Mouse (Mus musculus) midbrain, embryonic 15.5 days (tissue): ENCODE measurements around the gene Tas2r106. TPM values are rescaled to one million over a fixed set of nuclear protein-coding genes. Genes with fewer than 3 reads are reported as not detected.

ENCODE experiments used
- ATAC-seq: fragments of 200-750 bp; cut with Nextera tagmentation; replicated peaks from 2 replicates; pipeline ENCODE4 v1.8.0; 2017; ENCODE audit warnings: moderate TSS enrichment
- H3K27ac ChIP-seq: fragments of 300-500 bp; sonication (generic); 2 replicates; pipeline ENCODE4 v1.5.1; 2015; ENCODE audit warnings: mild to moderate bottlenecking, inconsistent platforms
- H3K27me3 ChIP-seq: fragments of 300-500 bp; sonication (generic); replicated peaks from 2 replicates; pipeline ENCODE4 v1.6.1; 2015; ENCODE audit warnings: inconsistent platforms
- H3K36me3 ChIP-seq: fragments of 300-500 bp; sonication (generic); replicated peaks from 2 replicates; pipeline ENCODE4 v1.6.1; 2015; ENCODE audit warnings: inconsistent platforms
- H3K4me1 ChIP-seq: fragments of 300-500 bp; sonication (generic); 2 replicates; pipeline ENCODE4 v1.6.1; 2015; ENCODE audit warnings: inconsistent platforms
- H3K4me2 ChIP-seq: fragments of 300-500 bp; sonication (generic); 2 replicates; pipeline ENCODE4 v1.6.1; 2015; ENCODE audit warnings: inconsistent platforms, mild to moderate bottlenecking, moderate library complexity
- H3K4me3 ChIP-seq: fragments of 300-500 bp; sonication (generic); 2 replicates; pipeline ENCODE4 v1.5.1; 2015; ENCODE audit warnings: mild to moderate bottlenecking, inconsistent platforms
- H3K9ac ChIP-seq: fragments of 300-500 bp; sonication (generic); 2 replicates; pipeline ENCODE4 v1.6.1; 2015; ENCODE audit warnings: mild to moderate bottlenecking, inconsistent platforms
- H3K9me3 ChIP-seq: fragments of 300-500 bp; sonication (generic); 2 replicates; pipeline ENCODE4 v1.6.1; 2016; ENCODE audit warnings: inconsistent platforms
- WGBS: fragments of 180-500 bp; shearing (Covaris S2); methylation state at CpG from one replicate; pipeline ENCODE4 v1.1.7; 2015; ENCODE audit warnings: mixed read lengths; 5-methylcytosine and 5-hydroxymethylcytosine counted together
- polyA plus RNA-seq: library from polyadenylated mRNA; unstranded; fragments of >200 nt; fragmentation: Nextera tagmentation; extraction: Ambion mirVana; gene quantifications from 2 replicates; pipeline ENCODE4 v1.2.1, GENCODE M21; 2015

Gene Tas2r106
- not detected in 2 replicates for polyA plus RNA-seq

DNA sequence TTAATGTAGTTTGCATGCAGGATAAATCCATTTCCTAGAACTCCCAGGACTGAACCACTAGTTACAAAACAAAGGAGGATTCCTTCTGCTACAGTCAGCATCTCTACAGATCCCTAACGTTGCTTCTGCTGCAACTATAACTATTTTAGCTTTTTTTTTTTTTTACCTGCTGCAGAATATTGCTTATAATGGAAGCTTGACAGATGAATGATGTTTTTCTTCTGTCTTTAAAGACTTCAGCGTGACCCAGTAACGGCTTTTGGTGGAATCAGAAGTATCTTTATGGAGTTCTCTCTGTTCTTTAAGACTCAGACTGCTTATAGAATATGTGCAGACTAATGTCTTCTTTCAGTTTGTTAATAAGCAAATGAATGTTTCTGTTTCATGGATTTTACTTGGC, at the start of gene Tas2r106:
Tas2r106 (minus strand) TSS at position 101 of the 400 bp plus-strand sequence.
- ATAC-seq = no peak
- Histone ChIP-seq H3K4me3 (no peak within 1 kb of the TSS), H3K4me1 (no peaks in the 10 kb centered on the region), H3K4me2 (no peak within 1 kb of the TSS), H3K9ac (no peak within 1 kb of the TSS), H3K9me3 (peaks cover 13% of the 10 kb centered on the region; the same call in 1 of the 2 replicates), H3K27ac (no peak within 1 kb of the TSS), H3K36me3 (no peaks in the 10 kb centered on the region), H3K27me3 (no peaks in the 10 kb centered on the region)
- WGBS = 76% methylated on average over 3 of the region's 3 CpGs

DNA sequence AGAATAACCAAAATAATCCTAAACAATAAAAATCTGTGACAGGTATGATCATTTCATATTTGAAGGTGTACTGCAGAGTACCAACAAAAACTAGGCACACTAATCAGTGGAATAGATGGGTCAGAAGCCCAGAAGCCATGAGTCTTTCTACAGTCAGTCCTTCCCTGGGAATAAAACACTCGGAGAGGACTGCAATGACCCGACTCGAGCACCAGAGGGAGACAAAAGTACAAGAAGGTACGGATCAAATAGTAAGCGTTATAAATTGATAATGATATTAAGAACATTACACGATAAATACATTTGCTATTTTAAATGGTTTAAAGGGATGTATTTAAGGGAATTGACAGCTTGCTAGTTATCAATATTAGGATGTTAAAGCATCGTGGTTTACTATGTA, 34.1 kb upstream of the Tas2r106 start:
- 0 out of 2 replicates have a peak, but pooled peaks cover 4% of the 10 kb centered on the region for H3K9me3 ChIP-seq
- no peak overlapping the region for H3K27ac ChIP-seq
- H3K4me1 ChIP-seq = no peaks in the 10 kb centered on the region
- H3K4me3 ChIP-seq = no peak overlapping the region
- no peak overlapping the region for H3K4me2 ChIP-seq
- 48% methylated on average over 7 of the region's 7 CpGs for WGBS
- ATAC-seq = no peak
- H3K36me3 ChIP-seq = no peaks in the 10 kb centered on the region
- H3K27me3 ChIP-seq = no peaks in the 10 kb centered on the region
- no peak overlapping the region for H3K9ac ChIP-seq

DNA sequence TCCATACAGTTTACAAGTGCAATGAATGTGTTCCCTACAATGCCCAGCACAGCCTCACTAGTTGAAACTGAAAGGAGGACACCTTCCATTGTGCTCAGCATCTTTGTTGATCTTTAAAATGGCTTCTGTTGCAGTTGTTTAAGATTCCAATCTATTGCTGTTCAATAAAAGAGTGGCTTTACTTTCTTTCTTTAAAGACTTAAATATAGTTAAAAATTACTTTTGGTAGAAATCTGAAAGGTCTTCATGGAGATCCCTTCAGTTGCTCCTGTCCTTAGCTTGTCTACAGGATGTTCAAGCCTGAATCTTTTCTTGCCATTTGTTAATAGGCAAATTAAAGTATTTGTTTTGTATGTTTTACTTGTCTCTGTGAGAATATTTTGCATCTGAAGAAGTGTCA, 11.3 kb upstream of the Tas2r106 start, which contains the start of gene Tas2r114:
Tas2r114 (minus strand) TSS at position 101 of the 400 bp plus-strand sequence.
- no peaks in the 10 kb centered on the region for H3K36me3 ChIP-seq
- H3K4me3 ChIP-seq = no peak within 1 kb of the TSS
- H3K4me2 ChIP-seq = no peak within 1 kb of the TSS
- no peaks in the 10 kb centered on the region for H3K27me3 ChIP-seq
- no peak within 1 kb of the TSS for H3K27ac ChIP-seq
- H3K4me1 ChIP-seq = no peaks in the 10 kb centered on the region
- peaks cover 6% of the 10 kb centered on the region; the same call in 1 of the 2 replicates for H3K9me3 ChIP-seq
- no peak within 1 kb of the TSS for H3K9ac ChIP-seq
- ATAC-seq = no peak

GRCm38 (mm10) chr6:131687395-131687794, 8.7 kb upstream of the Tas2r106 start, which contains the start of gene Tas2r105:
Tas2r105 (minus strand) TSS chr6:131687495.
- Histone ChIP-seq H3K27ac (no peak within 1 kb of the TSS), H3K9ac (no peak within 1 kb of the TSS), H3K9me3 (peaks cover 10% of the 10 kb centered on the region; the same call in 1 of the 2 replicates), H3K4me2 (no peak within 1 kb of the TSS), H3K36me3 (no peaks in the 10 kb centered on the region), H3K4me1 (no peaks in the 10 kb centered on the region), H3K4me3 (no peak within 1 kb of the TSS), H3K27me3 (no peaks in the 10 kb centered on the region)
- 84% methylated on average over 1 of the region's 1 CpGs for WGBS
- ATAC-seq = no peak

GRCm38 (mm10) chr6:131685644-131686043, 7.0 kb upstream of the Tas2r106 start, which contains the start of gene Tas2r104:
Tas2r104 (minus strand) TSS chr6:131685744.
- H3K4me1 ChIP-seq = no peaks in the 10 kb centered on the region
- H3K36me3 ChIP-seq = no peaks in the 10 kb centered on the region
- H3K27ac ChIP-seq = no peak within 1 kb of the TSS
- H3K4me2 ChIP-seq = no peak within 1 kb of the TSS
- no peak within 1 kb of the TSS for H3K9ac ChIP-seq
- no peaks in the 10 kb centered on the region for H3K27me3 ChIP-seq
- WGBS = 77% methylated on average over 1 of the region's 1 CpGs
- peaks cover 6% of the 10 kb centered on the region; the same call in 1 of the 2 replicates for H3K9me3 ChIP-seq
- no peak within 1 kb of the TSS for H3K4me3 ChIP-seq
- no peak for ATAC-seq

DNA sequence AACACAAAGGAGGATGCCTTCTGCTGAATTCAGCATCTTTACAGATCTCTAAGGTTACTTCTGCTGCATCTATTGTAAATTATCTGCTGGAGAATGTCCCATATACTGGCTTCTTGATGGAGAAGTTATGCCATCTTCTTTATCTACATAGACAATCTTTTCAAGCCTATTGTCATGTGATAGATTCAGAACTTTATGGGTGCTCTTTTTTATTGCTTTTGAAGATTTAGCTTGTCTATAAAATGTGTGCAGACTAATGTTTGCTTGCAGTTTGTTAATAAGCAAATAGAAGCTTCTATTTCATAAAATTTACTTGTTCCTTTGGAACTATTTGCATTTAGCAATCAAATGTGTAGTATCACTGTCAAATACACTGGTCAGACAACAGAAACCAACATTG, 18.6 kb downstream of the Tas2r106 start, which contains the start of gene Tas2r107:
Tas2r107 (minus strand) TSS at position 101 of the 400 bp plus-strand sequence.
- no peak within 1 kb of the TSS for H3K9ac ChIP-seq
- no peak within 1 kb of the TSS for H3K4me2 ChIP-seq
- no peak within 1 kb of the TSS for H3K4me3 ChIP-seq
- H3K36me3 ChIP-seq = no peaks in the 10 kb centered on the region
- no peaks in the 10 kb centered on the region for H3K4me1 ChIP-seq
- H3K9me3 ChIP-seq = 0 out of 2 replicates have a peak, but pooled peaks cover 6% of the 10 kb centered on the region
- H3K27ac ChIP-seq = no peak within 1 kb of the TSS
- no peaks in the 10 kb centered on the region for H3K27me3 ChIP-seq
- no peak for ATAC-seq

DNA sequence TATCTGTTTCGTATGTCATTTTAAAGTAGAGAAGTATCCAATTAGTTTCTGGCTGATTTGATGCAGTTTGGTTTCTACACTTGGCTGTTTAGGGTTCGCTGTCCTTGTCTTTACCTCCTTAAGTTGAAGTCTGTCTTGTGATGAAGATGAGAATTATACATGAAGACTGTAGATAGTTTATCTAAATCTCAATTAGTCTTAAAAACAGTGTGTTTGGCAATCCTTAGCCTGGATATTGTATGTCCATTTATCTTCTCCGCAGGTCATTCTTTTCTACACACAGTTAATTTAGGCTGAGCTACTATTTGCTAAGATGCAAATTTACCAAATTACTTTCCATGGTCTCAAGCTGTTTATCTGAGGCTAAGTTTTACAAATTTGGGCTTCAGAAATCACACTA, 47.9 kb downstream of the Tas2r106 start, which contains the start of gene Tas2r130:
Tas2r130 (minus strand) TSS at position 101 of the 400 bp plus-strand sequence.
- H3K36me3 ChIP-seq = no peaks in the 10 kb centered on the region
- no peaks in the 10 kb centered on the region for H3K27me3 ChIP-seq
- no peak within 1 kb of the TSS for H3K9ac ChIP-seq
- H3K4me1 ChIP-seq = no peaks in the 10 kb centered on the region
- WGBS = 82% methylated on average over 3 of the region's 3 CpGs
- H3K4me2 ChIP-seq = no peak within 1 kb of the TSS
- ATAC-seq = no peak
- no peak within 1 kb of the TSS for H3K27ac ChIP-seq
- H3K9me3 ChIP-seq = peaks cover 4% of the 10 kb centered on the region; the same call in 1 of the 2 replicates
- no peak within 1 kb of the TSS for H3K4me3 ChIP-seq

Other genes starting within 250 kb of the Tas2r106 start
- not detected in 2 replicates for gene 5430401F13Rik, start 192.5 kb downstream of the Tas2r106 start, polyA plus RNA-seq
- not detected in 2 replicates for gene Gm6619, start 192.5 kb downstream of the Tas2r106 start, polyA plus RNA-seq
- gene Tas2r130, start 48.0 kb downstream of the Tas2r106 start, polyA plus RNA-seq = not detected in 2 replicates
- not detected in 2 replicates for gene Tas2r107, start 18.7 kb downstream of the Tas2r106 start, polyA plus RNA-seq
- gene Tas2r104, start 6.9 kb upstream of the Tas2r106 start, polyA plus RNA-seq = not detected in 2 replicates
- gene Tas2r105, start 8.6 kb upstream of the Tas2r106 start, polyA plus RNA-seq = not detected in 2 replicates
- gene Tas2r114, start 11.2 kb upstream of the Tas2r106 start, polyA plus RNA-seq = not detected in 2 replicates